Mouse (Mus musculus): ENCODE results near the gene Faim. TPM values are rescaled to one million over a fixed set of nuclear protein-coding genes. Genes with fewer than 3 reads are reported as not detected.
A peak's percentile ranks its signal among the peaks of the same experiment; 100 is the strongest.

The Faim gene
- polyA plus RNA-seq, 1 experiment from 2014 or later: 42.8 TPM

- WGBS: 32% methylated on average over 3 of the region's 3 CpGs
- Histone ChIP-seq H3K4me2 (replicated peaks) (no peak overlapping the region), H3K36me3 (no peaks in the 10 kb centered on the region), H3K27me3 (replicated peaks) (peaks cover 94% of the 10 kb centered on the region), H3K27ac (no peak overlapping the region), H3K9ac (no peak overlapping the region), H3K9me3 (no peaks in the 10 kb centered on the region), H3K4me1 (replicated peaks) (peaks cover 24% of the 10 kb centered on the region), H3K4me3 (replicated peaks) (no peak overlapping the region)
- no peak for ATAC-seq
These were observed 26.3 kb upstream of the Faim start for GRCm38 (mm10) chr9:98959851-98960250.

GRCm38 (mm10) chr9:98960348-98960747 lies 25.8 kb upstream of the Faim start:
- Histone ChIP-seq H3K4me1 (replicated peaks) (peaks cover 19% of the 10 kb centered on the region), H3K27ac (no peak overlapping the region), H3K9ac (no peak overlapping the region), H3K4me2 (replicated peaks) (no peak overlapping the region), H3K9me3 (no peaks in the 10 kb centered on the region), H3K27me3 (replicated peaks) (peaks cover 94% of the 10 kb centered on the region), H3K4me3 (replicated peaks) (no peak overlapping the region), H3K36me3 (no peaks in the 10 kb centered on the region)
- 25% methylated on average over 5 of the region's 5 CpGs for WGBS
- ATAC-seq: no peak

- H3K9me3 ChIP-seq: no peaks in the 10 kb centered on the region
- H3K4me2 ChIP-seq (replicated peaks): no peak overlapping the region
- H3K4me3 ChIP-seq (replicated peaks): no peak overlapping the region
- H3K36me3 ChIP-seq: no peaks in the 10 kb centered on the region
- H3K27ac ChIP-seq: no peak overlapping the region
- peaks cover 85% of the 10 kb centered on the region for H3K27me3 ChIP-seq (replicated peaks)
- no peak overlapping the region for H3K9ac ChIP-seq
- no peak for ATAC-seq
- WGBS: 7% methylated on average over 22 of the region's 22 CpGs
- H3K4me1 ChIP-seq (replicated peaks): peaks cover 4% of the 10 kb centered on the region
These were observed 24.3 kb upstream of the Faim start for GRCm38 (mm10) chr9:98961591-98962477.

GRCm38 (mm10) chr9:98962478-98963142 lies 23.6 kb upstream of the Faim start:
- Histone ChIP-seq H3K4me1 (replicated peaks) (no peaks in the 10 kb centered on the region), H3K4me3 (replicated peaks) (no peak overlapping the region), H3K4me2 (replicated peaks) (no peak overlapping the region), H3K27ac (no peak overlapping the region), H3K36me3 (no peaks in the 10 kb centered on the region), H3K27me3 (replicated peaks) (peaks cover 87% of the 10 kb centered on the region), H3K9ac (no peak overlapping the region), H3K9me3 (no peaks in the 10 kb centered on the region)
- ATAC-seq: no peak
- WGBS: 1% methylated on average over 20 of the region's 20 CpGs

- Histone ChIP-seq H3K9ac (no peak overlapping the region), H3K27me3 (replicated peaks) (peaks cover 79% of the 10 kb centered on the region), H3K4me2 (replicated peaks) (no peak overlapping the region), H3K27ac (no peak overlapping the region), H3K9me3 (no peaks in the 10 kb centered on the region), H3K36me3 (no peaks in the 10 kb centered on the region), H3K4me1 (replicated peaks) (no peaks in the 10 kb centered on the region), H3K4me3 (replicated peaks) (no peak overlapping the region)
- WGBS: 6% methylated on average over 18 of the region's 18 CpGs
- ATAC-seq: no peak
These were observed 22.5 kb upstream of the Faim start for GRCm38 (mm10) chr9:98963661-98964060.

GRCm38 (mm10) chr9:98965084-98965483 lies 21.1 kb upstream of the Faim start:
- WGBS: 2% methylated on average over 18 of the region's 18 CpGs

GRCm38 (mm10) chr9:98973101-98973521 lies 13.1 kb upstream of the Faim start:
- Histone ChIP-seq H3K9ac (no peak overlapping the region), H3K4me1 (replicated peaks) (peaks cover 9% of the 10 kb centered on the region), H3K36me3 (no peaks in the 10 kb centered on the region), H3K9me3 (no peaks in the 10 kb centered on the region; the same call in 1 of the 2 replicates), H3K4me3 (replicated peaks) (peak overlapping the region; percentile 33), H3K27me3 (replicated peaks) (peaks cover 72% of the 10 kb centered on the region), H3K4me2 (replicated peaks) (peak overlapping the region; percentile 76), H3K27ac (no peak overlapping the region)
- WGBS: under 1% methylated on average over 40 of the region's 40 CpGs
- ATAC-seq: peak; percentile 49; the same call in 1 of the 2 replicates

More at GRCm38 (mm10) chr9:98965084-98965483, 21.1 kb upstream of the Faim start:
- Histone ChIP-seq H3K27me3 (replicated peaks) (peaks cover 79% of the 10 kb centered on the region), H3K4me2 (replicated peaks) (peak overlapping the region; percentile 34; the same call in 1 of the 2 replicates), H3K4me1 (replicated peaks) (no peaks in the 10 kb centered on the region), H3K36me3 (no peaks in the 10 kb centered on the region), H3K27ac (no peak overlapping the region), H3K4me3 (replicated peaks) (no peak overlapping the region), H3K9ac (no peak overlapping the region), H3K9me3 (no peaks in the 10 kb centered on the region)
- ATAC-seq: peak; percentile 51; the same call in 1 of the 2 replicates

- Histone ChIP-seq H3K27ac (no peak overlapping the region), H3K27me3 (replicated peaks) (peaks cover 72% of the 10 kb centered on the region), H3K4me3 (replicated peaks) (peak overlapping the region; percentile 33), H3K4me2 (replicated peaks) (peak overlapping the region; percentile 76), H3K9ac (no peak overlapping the region), H3K4me1 (replicated peaks) (peaks cover 9% of the 10 kb centered on the region), H3K36me3 (no peaks in the 10 kb centered on the region), H3K9me3 (no peaks in the 10 kb centered on the region; the same call in 1 of the 2 replicates)
- WGBS: 8% methylated on average over 7 of the region's 7 CpGs
- ATAC-seq: no peak
These were observed 12.6 kb upstream of the Faim start for GRCm38 (mm10) chr9:98973561-98973960.

GRCm38 (mm10) chr9:98974898-98975297 lies 11.3 kb upstream of the Faim start:
- no peak overlapping the region for H3K4me2 ChIP-seq (replicated peaks)
- WGBS: 44% methylated on average over 2 of the region's 2 CpGs
- no peak overlapping the region for H3K9ac ChIP-seq
- H3K27me3 ChIP-seq (replicated peaks): peaks cover 58% of the 10 kb centered on the region
- ATAC-seq: no peak
- peaks cover 10% of the 10 kb centered on the region for H3K4me1 ChIP-seq (replicated peaks)
- H3K9me3 ChIP-seq: no peaks in the 10 kb centered on the region; the same call in 1 of the 2 replicates
- no peak overlapping the region for H3K4me3 ChIP-seq (replicated peaks)
- H3K27ac ChIP-seq: no peak overlapping the region
- no peaks in the 10 kb centered on the region for H3K36me3 ChIP-seq

- 69% methylated on average over 1 of the region's 1 CpGs for WGBS
- H3K4me1 ChIP-seq (replicated peaks): peaks cover 12% of the 10 kb centered on the region
- ATAC-seq: no peak
- H3K4me3 ChIP-seq (replicated peaks): no peak overlapping the region
- H3K9me3 ChIP-seq: no peaks in the 10 kb centered on the region; the same call in 1 of the 2 replicates
- H3K27ac ChIP-seq: no peak overlapping the region
- H3K36me3 ChIP-seq: no peaks in the 10 kb centered on the region
- no peak overlapping the region for H3K4me2 ChIP-seq (replicated peaks)
- H3K27me3 ChIP-seq (replicated peaks): peaks cover 47% of the 10 kb centered on the region
- H3K9ac ChIP-seq: no peak overlapping the region
These were observed 10.1 kb upstream of the Faim start for GRCm38 (mm10) chr9:98976081-98976480.

- no peak overlapping the region for H3K27ac ChIP-seq
- H3K9ac ChIP-seq: no peak overlapping the region
- H3K4me2 ChIP-seq (replicated peaks): no peak overlapping the region
- peaks cover 43% of the 10 kb centered on the region for H3K27me3 ChIP-seq (replicated peaks)
- WGBS: 39% methylated on average over 5 of the region's 5 CpGs
- peaks cover 12% of the 10 kb centered on the region for H3K4me1 ChIP-seq (replicated peaks)
- H3K4me3 ChIP-seq (replicated peaks): no peak overlapping the region
- no peaks in the 10 kb centered on the region for H3K36me3 ChIP-seq
- ATAC-seq: no peak
- H3K9me3 ChIP-seq: no peaks in the 10 kb centered on the region
These were observed 9.7 kb upstream of the Faim start for GRCm38 (mm10) chr9:98976520-98976919.

All from intestine, embryonic 15.5 days (tissue).